Mouse (Mus musculus): ENCODE data around the gene Rffl. TPM values are rescaled to one million over a fixed set of nuclear protein-coding genes. Genes with fewer than 3 reads are reported as not detected.

Gene Rffl
- polyA plus RNA-seq (2016; fragmentation: Nextera tagmentation; extraction: Ambion mirVana) = 18.8 and 19.5 TPM in 2 replicates

DNA sequence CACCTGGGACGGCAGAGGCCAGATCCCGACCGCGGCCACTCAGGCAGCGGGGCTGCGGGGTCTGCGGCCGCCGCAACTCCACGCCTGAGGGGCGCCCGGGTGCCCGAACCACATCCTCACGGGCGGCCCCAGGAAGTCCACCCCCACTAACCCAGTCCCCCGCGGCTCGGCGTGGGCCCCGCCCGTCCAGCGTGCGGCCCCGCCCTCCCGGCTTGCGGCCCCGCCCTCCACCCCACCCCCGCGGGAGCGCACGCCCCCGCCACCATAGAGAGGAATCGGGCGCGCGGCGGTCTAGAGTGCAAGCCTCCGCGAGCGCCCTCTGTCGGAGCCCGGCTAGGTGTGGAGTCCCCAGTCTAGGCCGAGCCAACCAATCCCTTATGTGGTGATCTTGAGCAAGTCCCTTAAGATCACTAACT, at the start of gene Rffl:
TSS of gene Rffl (minus strand) at position 180 of the 416 bp plus-strand sequence.
- H3K9ac ChIP-seq (replicated peaks) = peak within 1 kb of the TSS; percentile 69
- H3K9me3 ChIP-seq = no peaks in the 10 kb centered on the region
- peak; percentile 93 for ATAC-seq (ENCODE audit: insufficient number of reproducible peaks, insufficient read depth, low FRiP score, low TSS enrichment, low read depth)
- peak within 1 kb of the TSS; percentile 70 for H3K4me2 ChIP-seq
- under 1% methylated on average over 31 of the region's 43 CpGs for WGBS
- H3K4me3 ChIP-seq (replicated peaks) = peak within 1 kb of the TSS; percentile 83
- 0 out of 2 replicates have a peak, but pooled peaks cover 8% of the 10 kb centered on the region for H3K4me1 ChIP-seq (replicated peaks)
- H3K27me3 ChIP-seq = no peaks in the 10 kb centered on the region
- H3K27ac ChIP-seq = peak within 1 kb of the TSS; percentile 17; the same call in 1 of the 2 replicates
- no peaks in the 10 kb centered on the region for H3K36me3 ChIP-seq

DNA sequence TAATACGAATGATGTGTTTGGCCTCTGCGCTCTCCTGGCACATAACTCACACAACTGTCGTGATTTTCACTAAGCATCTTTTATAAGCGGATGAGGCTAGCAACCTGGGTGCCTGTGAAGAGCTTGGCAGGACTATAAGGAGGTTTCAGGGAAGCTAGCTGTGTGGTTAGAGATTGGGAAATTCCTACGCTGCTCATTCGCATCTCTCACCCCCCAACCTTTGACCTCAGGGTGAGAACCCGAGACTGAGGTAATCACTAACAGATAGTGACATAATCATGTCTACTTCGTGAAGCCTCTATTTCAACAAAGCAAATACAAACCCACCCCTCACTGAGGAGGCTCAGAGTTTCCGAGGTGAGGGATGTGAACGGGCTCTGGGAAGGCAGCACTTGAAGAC, 49.8 kb upstream of the Rffl start:
- no peak overlapping the region for H3K27ac ChIP-seq
- H3K36me3 ChIP-seq = no peaks in the 10 kb centered on the region
- H3K4me1 ChIP-seq (replicated peaks) = no peaks in the 10 kb centered on the region
- peaks cover 53% of the 10 kb centered on the region for H3K27me3 ChIP-seq
- H3K4me3 ChIP-seq (replicated peaks) = no peak overlapping the region
- H3K4me2 ChIP-seq = no peak overlapping the region
- no peak overlapping the region for H3K9ac ChIP-seq (replicated peaks)
- no peaks in the 10 kb centered on the region for H3K9me3 ChIP-seq
- WGBS = 49% methylated on average over 10 of the region's 10 CpGs
- ATAC-seq (ENCODE audit: insufficient number of reproducible peaks, insufficient read depth, low FRiP score, low TSS enrichment, low read depth) = no peak

DNA sequence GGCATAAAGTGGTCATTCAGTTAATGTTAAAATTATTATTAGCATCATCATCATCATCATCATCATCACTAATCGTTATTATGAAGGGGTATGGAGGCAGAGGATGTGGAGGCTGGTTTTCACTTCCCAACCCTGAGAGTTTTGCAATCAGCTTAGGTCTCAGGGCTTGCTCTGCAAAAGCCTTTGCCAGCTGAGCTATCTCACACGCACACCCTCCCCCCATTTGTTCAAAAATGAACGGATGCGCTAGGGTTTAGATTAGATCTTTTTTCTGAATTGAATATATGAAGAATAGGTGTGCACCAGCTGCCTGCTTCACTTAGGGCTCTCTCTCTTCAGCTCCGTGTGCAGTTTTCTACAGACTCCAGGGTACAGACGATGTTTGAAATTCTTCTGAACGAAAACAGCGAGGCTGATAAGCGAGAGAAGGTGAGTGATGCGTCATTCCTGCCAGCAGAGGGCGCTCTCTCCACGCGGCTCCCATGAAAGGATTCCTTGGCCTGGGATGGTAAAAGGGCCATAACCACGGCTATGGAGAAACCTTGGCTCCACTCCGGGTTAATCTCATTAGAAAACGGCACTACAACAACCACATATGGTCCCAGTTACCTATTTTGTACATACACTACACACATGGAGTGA, 43.8 kb upstream of the Rffl start:
- Histone ChIP-seq H3K4me2 (peak overlapping the region; percentile 43), H3K4me1 (replicated peaks) (0 out of 2 replicates have a peak, but pooled peaks cover 3% of the 10 kb centered on the region), H3K4me3 (replicated peaks) (no peak overlapping the region), H3K9ac (replicated peaks) (no peak overlapping the region), H3K36me3 (no peaks in the 10 kb centered on the region), H3K9me3 (no peaks in the 10 kb centered on the region), H3K27ac (no peak overlapping the region), H3K27me3 (peaks cover 38% of the 10 kb centered on the region)
- ATAC-seq (ENCODE audit: insufficient number of reproducible peaks, insufficient read depth, low FRiP score, low TSS enrichment, low read depth) = 0 out of 2 replicates have a peak, but pooled peaks have one; percentile 29
- WGBS = 8% methylated on average over 16 of the region's 16 CpGs

- Histone ChIP-seq H3K9ac (replicated peaks) (no peak overlapping the region), H3K4me3 (replicated peaks) (no peak overlapping the region), H3K27me3 (peaks cover 18% of the 10 kb centered on the region; the same call in 1 of the 2 replicates), H3K36me3 (peaks cover 9% of the 10 kb centered on the region), H3K4me1 (replicated peaks) (peaks cover 16% of the 10 kb centered on the region), H3K9me3 (no peaks in the 10 kb centered on the region), H3K27ac (no peak overlapping the region), H3K4me2 (no peak overlapping the region)
- 78% methylated on average over 11 of the region's 11 CpGs for WGBS
- no peak for ATAC-seq (ENCODE audit: insufficient number of reproducible peaks, insufficient read depth, low FRiP score, low TSS enrichment, low read depth)
These were observed 39.8 kb upstream of the Rffl start for GRCm38 (mm10) chr11:82910679-82911389.

DNA sequence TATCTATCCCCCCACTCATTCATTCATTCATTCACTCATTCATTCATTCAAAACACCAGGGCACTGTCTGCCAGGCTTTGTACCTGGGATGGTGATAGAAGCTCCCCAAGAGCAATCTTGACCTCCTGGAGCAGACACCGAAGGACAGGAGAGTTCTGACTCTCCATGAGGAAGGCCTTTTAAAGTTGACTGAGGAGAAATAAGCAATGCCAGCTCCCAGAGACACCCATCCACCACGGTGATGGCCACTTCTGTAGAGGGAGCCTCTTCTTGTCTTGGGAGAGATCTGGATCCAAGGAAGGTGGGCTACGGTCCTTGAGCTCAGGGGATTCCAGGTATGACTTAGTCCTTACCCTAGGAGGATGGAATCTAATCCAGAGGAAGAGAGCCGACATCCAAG, 39.2 kb upstream of the Rffl start, which contains the start of gene Unc45b:
TSS of gene Unc45b (plus strand) at position 301 of the 400 bp plus-strand sequence.
- WGBS = 91% methylated on average over 4 of the region's 4 CpGs
- H3K4me1 ChIP-seq (replicated peaks) = peaks cover 16% of the 10 kb centered on the region
- H3K36me3 ChIP-seq = peaks cover 15% of the 10 kb centered on the region
- no peak for ATAC-seq (ENCODE audit: insufficient number of reproducible peaks, insufficient read depth, low FRiP score, low TSS enrichment, low read depth)
- no peak within 1 kb of the TSS for H3K9ac ChIP-seq (replicated peaks)
- no peak within 1 kb of the TSS for H3K4me3 ChIP-seq (replicated peaks)
- H3K9me3 ChIP-seq = no peaks in the 10 kb centered on the region
- H3K4me2 ChIP-seq = no peak within 1 kb of the TSS
- peaks cover 18% of the 10 kb centered on the region; the same call in 1 of the 2 replicates for H3K27me3 ChIP-seq
- no peak within 1 kb of the TSS for H3K27ac ChIP-seq

DNA sequence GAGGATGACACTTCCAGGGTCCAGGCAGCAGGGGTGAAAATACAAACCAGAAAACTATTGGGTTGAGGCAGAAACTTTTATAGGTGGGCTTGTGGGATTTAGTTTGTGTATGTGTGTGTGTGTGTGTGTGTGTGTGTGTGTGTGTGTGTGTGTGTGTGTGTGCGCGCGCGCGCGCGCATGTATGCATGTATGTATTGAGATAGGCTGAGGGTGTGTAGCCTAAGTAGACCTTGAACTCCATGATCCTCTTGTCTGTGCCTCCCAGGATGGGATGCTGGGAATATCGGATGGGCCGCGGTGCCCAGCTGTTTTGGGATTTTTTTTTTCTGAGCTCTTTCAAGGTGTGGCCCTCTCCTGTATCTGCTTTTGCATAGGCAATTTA, 37.6 kb upstream of the Rffl start:
- Histone ChIP-seq H3K36me3 (peaks cover 31% of the 10 kb centered on the region), H3K9me3 (no peaks in the 10 kb centered on the region), H3K27ac (no peak overlapping the region), H3K27me3 (peaks cover 15% of the 10 kb centered on the region; the same call in 1 of the 2 replicates), H3K4me3 (replicated peaks) (peak overlapping the region; percentile 80), H3K9ac (replicated peaks) (peak overlapping the region; percentile 79; the same call in 1 of the 2 replicates), H3K4me1 (replicated peaks) (peaks cover 13% of the 10 kb centered on the region), H3K4me2 (peak overlapping the region; percentile 86)
- WGBS = 61% methylated on average over 10 of the region's 10 CpGs
- ATAC-seq (ENCODE audit: insufficient number of reproducible peaks, insufficient read depth, low FRiP score, low TSS enrichment, low read depth) = no peak

GRCm38 (mm10) chr11:82907651-82908607, 36.9 kb upstream of the Rffl start, which contains the start of gene Nle1:
Nle1 (minus strand) TSS chr11:82908411.
- Histone ChIP-seq H3K4me2 (peak within 1 kb of the TSS; percentile 86), H3K36me3 (peaks cover 38% of the 10 kb centered on the region), H3K9me3 (no peaks in the 10 kb centered on the region), H3K4me3 (replicated peaks) (peak within 1 kb of the TSS; percentile 80), H3K9ac (replicated peaks) (peak within 1 kb of the TSS; percentile 79), H3K4me1 (replicated peaks) (peaks cover 13% of the 10 kb centered on the region), H3K27me3 (peaks cover 9% of the 10 kb centered on the region; the same call in 1 of the 2 replicates), H3K27ac (no peak within 1 kb of the TSS)
- ATAC-seq (ENCODE audit: insufficient number of reproducible peaks, insufficient read depth, low FRiP score, low TSS enrichment, low read depth) = peak; percentile 40; the same call in 1 of the 2 replicates
- 2% methylated on average over 69 of the region's 73 CpGs for WGBS

DNA sequence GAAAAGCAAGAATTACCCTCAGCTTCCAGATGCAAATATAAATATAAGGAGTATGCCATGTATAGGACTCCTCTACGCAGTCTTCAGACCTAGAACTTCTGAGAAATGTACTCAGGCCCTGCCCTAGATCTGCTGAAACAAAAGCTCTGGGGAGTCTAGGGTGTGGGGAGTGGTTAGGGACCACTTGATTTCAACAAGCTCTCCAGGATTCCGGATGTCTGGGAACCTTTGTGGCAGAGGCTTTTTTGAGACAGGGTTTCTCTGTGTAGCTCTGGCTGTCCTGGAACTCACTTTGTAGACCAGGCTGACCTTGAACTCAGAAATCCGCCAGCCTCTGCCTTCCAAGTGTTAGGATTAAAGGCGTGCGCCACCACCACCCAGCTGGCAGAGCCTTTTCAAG, 34.8 kb upstream of the Rffl start:
- Histone ChIP-seq H3K36me3 (peaks cover 59% of the 10 kb centered on the region), H3K9me3 (no peaks in the 10 kb centered on the region), H3K4me2 (no peak overlapping the region), H3K27ac (no peak overlapping the region), H3K4me1 (replicated peaks) (peaks cover 13% of the 10 kb centered on the region), H3K9ac (replicated peaks) (no peak overlapping the region), H3K4me3 (replicated peaks) (no peak overlapping the region), H3K27me3 (0 out of 2 replicates have a peak, but pooled peaks cover 9% of the 10 kb centered on the region)
- 88% methylated on average over 5 of the region's 5 CpGs for WGBS
- ATAC-seq (ENCODE audit: insufficient number of reproducible peaks, insufficient read depth, low FRiP score, low TSS enrichment, low read depth) = no peak

DNA sequence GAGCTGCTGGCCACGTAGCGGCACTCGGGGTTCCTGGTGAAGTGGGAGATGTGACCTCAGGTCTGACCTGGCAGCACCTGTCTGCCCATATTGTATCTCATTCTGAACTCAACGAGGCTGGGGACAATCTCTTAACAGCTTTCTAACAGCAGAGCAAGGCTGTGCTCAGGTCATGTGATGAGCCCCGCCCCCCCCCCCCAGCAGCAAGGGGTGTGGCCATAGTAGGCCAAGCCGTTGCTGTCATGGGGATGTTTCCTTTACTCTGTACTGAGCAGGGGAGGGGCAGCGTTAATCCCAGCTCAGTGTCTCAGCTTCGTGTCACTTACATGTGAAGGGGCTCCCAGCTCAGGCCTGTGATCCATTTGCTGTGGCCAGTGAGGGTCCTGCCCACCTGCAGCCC, 33.9 kb upstream of the Rffl start:
- Histone ChIP-seq H3K36me3 (peaks cover 68% of the 10 kb centered on the region), H3K4me1 (replicated peaks) (peaks cover 13% of the 10 kb centered on the region), H3K9ac (replicated peaks) (no peak overlapping the region), H3K4me2 (no peak overlapping the region), H3K27ac (no peak overlapping the region), H3K9me3 (no peaks in the 10 kb centered on the region), H3K4me3 (replicated peaks) (no peak overlapping the region), H3K27me3 (0 out of 2 replicates have a peak, but pooled peaks cover 1% of the 10 kb centered on the region)
- WGBS = 65% methylated on average over 8 of the region's 8 CpGs
- ATAC-seq (ENCODE audit: insufficient number of reproducible peaks, insufficient read depth, low FRiP score, low TSS enrichment, low read depth) = no peak

DNA sequence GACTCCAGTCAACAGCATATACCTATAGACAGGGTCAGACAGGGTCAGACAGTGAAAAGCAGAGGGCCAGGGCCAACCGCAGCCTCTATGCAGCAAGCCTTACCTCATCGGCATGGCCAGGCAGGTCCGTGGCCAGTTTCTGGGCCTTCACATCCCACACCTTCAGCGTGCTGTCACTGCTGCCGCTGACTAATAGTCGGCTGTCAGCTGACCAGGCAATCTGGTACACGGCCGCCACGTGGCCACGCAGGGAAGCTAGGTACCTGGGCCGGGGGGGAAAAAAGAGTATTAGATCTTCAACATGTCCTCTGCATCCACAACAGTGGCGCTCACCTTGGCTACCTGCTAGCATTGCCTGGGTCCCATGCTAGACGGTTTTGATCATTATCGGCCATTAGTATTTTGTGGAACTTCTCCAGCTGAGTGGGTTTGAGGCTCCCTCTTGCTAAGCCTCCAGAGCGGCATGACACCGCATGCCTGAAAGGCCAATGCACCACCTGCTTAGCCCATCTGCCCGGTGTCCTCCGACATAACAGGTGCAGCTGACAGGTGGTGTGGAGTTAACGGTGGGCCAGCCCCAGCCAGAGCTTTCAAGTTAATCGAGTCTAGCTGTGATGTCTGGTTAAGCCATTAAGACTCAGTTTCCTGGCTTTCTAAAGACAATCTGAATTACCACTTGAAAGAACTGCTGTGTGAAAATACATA, 30.7 kb upstream of the Rffl start:
- no peak overlapping the region for H3K4me3 ChIP-seq (replicated peaks)
- H3K4me2 ChIP-seq = no peak overlapping the region
- H3K4me1 ChIP-seq (replicated peaks) = 0 out of 2 replicates have a peak, but pooled peaks cover 2% of the 10 kb centered on the region
- WGBS = 85% methylated on average over 20 of the region's 20 CpGs
- ATAC-seq (ENCODE audit: insufficient number of reproducible peaks, insufficient read depth, low FRiP score, low TSS enrichment, low read depth) = no peak
- H3K9me3 ChIP-seq = no peaks in the 10 kb centered on the region
- peaks cover 87% of the 10 kb centered on the region for H3K36me3 ChIP-seq
- no peaks in the 10 kb centered on the region for H3K27me3 ChIP-seq
- no peak overlapping the region for H3K9ac ChIP-seq (replicated peaks)
- no peak overlapping the region for H3K27ac ChIP-seq
